Mouse (Mus musculus) thymus, adult 2 months (tissue): Measurements from ENCODE around the gene Tbx21.

ENCODE experiments used
- CTCF ChIP-seq: fragments of 200-500 bp; IDR thresholded peaks from 2 replicates; pipeline ENCODE4 v1.5.1; 2012; ENCODE audit warnings: mild to moderate bottlenecking, control low read depth, low read length, moderate library complexity, borderline replicate concordance; ENCODE audit not compliant: control insufficient read depth, poor library complexity, insufficient read depth; ENCODE audit errors: extremely low read depth
- POLR2A ChIP-seq: fragments of 200-500 bp; IDR thresholded peaks from 2 replicates; pipeline ENCODE4 v1.6.1; 2012; ENCODE audit warnings: mild to moderate bottlenecking, low read length, control low read depth, moderate library complexity; ENCODE audit not compliant: control insufficient read depth, poor library complexity, insufficient read depth; ENCODE audit errors: extremely low read depth

- TF ChIP-seq POLR2A (no peak), CTCF (no peak)
Measured at GRCm38 (mm10) chr11:97063921-97064295, 51.2 kb downstream of the Tbx21 start.
